Mouse (Mus musculus): Measurements from ENCODE around the gene Kank3. TPM values are rescaled to one million over a fixed set of nuclear protein-coding genes. Genes with fewer than 3 reads are reported as not detected.

The Kank3 gene
- polyA plus RNA-seq (2012; rRNA removed), result 26.6 and 36.0 TPM in 2 replicates

DNA sequence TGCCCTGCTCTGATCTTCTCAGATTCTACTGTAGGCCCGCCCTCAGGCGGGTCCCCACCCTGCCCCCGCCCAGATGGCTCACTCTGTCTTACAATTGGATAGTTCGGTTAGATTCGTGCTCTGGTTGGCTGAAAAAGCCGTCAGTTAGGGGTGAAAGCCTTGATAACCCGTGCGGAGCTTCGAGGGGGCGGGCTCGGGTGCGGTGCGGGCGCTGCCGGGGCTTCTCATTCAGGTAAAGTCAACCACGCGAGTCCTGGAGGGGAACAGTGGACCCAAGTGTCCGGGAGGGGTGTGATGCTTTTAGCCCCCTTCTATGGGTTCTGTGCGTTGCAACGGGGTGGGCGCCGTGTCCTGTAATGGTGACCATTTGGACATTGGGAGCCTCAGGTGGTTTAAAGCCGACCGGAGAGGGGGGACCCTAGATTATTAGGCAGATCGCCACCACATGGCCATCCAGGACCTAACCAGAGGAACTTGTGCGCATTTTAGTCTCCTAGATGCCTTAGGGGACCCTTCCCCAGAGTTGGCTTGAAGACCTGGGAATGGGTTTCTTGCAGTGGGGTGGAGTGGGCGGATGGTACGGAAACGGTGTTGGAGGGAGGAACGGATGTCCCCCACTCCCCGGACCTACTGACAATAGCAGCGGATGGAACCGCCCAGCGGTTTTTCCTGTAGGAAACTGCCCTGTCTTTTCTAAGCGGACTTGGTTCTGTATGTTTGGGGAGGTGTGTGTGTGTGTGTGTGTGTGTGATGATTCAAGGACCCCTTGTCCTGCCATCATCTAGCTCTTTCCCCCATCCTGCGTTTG lies at the start of gene Kank3:
Kank3 (plus strand) TSS at position 186 of the 808 bp plus-strand sequence.

DNA sequence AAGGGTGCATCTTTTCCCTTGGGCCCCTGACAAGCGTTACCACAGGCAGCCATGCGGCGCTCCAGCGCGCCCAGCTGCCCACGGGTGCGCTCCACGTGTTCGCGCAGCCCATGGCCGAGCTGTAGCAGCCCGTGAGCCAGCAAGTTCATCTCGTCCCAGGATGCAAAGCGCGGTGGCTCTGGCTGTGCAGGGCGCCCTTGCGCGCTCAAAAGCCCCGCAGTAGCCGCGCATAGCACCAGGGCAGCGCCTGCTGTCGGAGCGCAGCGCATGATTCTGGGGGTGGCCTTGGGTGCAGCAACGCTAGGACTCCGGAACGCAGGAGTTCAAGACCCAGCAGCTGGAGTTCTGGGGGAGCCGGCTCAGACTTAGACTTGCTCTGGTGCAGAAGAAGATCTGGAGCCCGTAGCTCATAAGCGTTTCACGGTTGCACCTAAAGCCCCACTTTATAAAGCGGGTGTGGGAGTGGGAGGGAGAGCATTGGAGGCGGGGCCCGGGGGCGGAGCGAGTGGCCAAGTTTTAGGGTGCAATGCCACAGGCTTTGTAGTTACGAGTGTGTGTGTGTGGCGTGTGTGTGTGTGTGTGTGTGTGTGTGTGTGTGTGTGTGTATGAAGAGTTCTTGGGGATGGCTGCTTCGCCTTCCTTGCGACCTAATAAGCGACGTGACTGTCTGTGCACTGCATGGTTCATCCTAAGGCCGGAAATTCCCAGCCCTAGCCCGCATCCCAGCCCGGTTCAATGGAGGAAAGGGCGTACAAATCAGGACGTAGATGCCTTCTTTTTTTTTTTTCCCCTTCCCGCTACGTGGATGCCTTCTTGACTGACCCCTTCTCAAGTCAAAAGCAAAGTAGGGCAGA lies 29.0 kb upstream of the Kank3 start, which contains the start of gene Angptl4:
Angptl4 (minus strand) TSS at position 707 of the 854 bp plus-strand sequence.

DNA sequence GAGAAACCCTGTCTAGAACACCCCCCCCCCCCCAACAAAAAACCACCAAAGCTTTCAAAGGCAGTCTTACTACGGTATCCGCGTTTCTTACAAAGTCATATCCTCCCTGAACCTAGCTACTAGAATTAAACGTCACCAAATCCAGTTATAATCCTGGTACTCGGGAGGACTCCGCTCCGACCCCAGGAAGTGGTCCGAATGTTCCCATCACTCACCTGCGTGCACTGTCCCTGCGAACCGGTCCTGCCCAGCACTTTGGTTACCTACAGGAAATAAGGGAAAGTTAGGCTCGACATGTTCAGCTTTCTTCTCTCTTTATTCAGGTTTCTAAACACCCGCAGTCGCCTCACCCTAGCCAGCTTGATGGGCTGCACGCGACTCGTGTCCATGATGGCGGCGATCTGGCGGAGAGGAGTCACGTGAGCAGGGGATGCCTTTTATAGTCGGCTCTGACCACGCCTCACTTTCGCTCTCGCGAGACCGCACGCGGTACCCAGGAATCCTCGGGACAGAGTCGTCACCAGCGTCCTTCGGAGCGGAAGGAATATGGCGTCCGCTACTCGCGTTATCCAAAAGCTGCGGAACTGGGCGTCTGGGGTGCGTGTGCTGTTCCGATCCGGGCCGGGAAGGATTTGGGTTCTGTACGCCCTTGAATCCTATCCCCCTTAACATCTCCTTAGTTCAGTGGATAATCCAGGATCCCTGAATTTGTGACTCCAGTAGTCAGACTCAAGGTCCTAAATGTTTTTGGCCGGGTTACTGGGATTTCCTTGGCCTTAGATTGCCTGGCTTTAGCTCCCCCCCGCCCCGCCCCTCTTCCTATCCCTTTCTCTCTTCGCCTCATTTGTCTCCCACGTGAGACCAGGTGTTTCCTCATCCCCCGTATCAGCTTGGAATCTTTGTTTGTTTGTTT lies 14.0 kb downstream of the Kank3 start, which contains the start of the genes Rps28 and Ndufa7:
Rps28 (minus strand) TSS at position 479 of the 913 bp plus-strand sequence.
Ndufa7 (plus strand) TSS at position 489 of the 913 bp plus-strand sequence.

DNA sequence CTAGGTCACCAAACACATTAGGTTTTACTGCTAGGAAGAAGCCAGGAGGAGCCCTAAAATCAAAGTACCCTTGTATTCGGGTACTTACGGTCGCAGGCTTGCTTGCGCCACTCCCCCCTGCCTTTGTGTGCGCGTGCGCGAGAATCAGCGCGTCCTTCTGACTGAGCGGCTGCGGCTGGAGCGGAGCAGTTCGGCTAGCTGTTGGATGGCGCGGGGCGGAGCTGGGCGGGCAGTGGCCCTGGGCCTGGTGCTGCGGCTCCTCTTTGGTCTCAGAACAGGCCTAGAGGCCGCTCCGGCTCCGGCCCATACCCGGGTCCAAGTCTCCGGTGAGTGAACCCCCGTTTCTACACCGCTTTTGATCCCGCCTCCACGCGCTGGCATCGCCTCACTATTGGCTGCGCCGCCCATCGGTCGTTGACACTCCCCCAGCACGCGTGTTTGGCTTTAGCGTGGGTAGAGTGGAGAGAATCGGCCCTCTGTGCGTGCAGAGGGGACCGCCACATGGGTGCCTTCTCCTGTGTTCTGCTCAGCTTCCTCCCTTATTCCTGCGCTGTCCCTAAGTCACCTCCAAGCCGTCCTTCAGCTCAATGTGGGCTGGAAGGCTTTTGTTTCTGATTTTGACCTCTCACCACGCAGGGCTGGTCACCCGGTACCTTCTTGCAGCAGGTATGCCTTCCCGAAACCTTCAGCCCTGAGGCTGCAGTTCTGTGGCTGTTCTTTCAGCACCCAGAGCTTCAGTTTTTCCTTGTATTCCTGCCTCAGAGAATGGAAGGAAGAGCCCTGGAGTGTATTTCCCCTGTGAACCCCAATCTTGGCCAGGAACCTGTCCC lies 32.9 kb downstream of the Kank3 start, which contains the start of gene Cd320:
Cd320 (plus strand) TSS at position 126 of the 830 bp plus-strand sequence.

Other genes starting within 250 kb of the Kank3 start
- 46.5 and 72.9 TPM in 2 replicates for gene Zfp414, start 181.4 kb upstream of the Kank3 start, polyA plus RNA-seq (2012; rRNA removed)
- 0.60 and 0.77 TPM in 2 replicates for gene Pram1, start 172.5 kb upstream of the Kank3 start, polyA plus RNA-seq (2012; rRNA removed)
- 448 and 832 TPM in 2 replicates for gene Hnrnpm, start 123.7 kb upstream of the Kank3 start, polyA plus RNA-seq (2012; rRNA removed)
- 35.1 and 48.1 TPM in 2 replicates for gene March2, start 91.8 kb upstream of the Kank3 start, polyA plus RNA-seq (2012; rRNA removed)
- gene Rab11b, start 50.0 kb upstream of the Kank3 start, polyA plus RNA-seq (2012; rRNA removed), result 229 and 347 TPM in 2 replicates
- 9.9 and 15.8 TPM in 2 replicates for gene Angptl4, start 28.7 kb upstream of the Kank3 start, polyA plus RNA-seq (2012; rRNA removed)
- 1,507 and 1,646 TPM in 2 replicates for gene Rps28, start 14.0 kb downstream of the Kank3 start, polyA plus RNA-seq (2012; rRNA removed)
- gene Ndufa7, start 14.1 kb downstream of the Kank3 start, polyA plus RNA-seq (2012; rRNA removed), result 204 and 305 TPM in 2 replicates
- gene Cd320, start 32.6 kb downstream of the Kank3 start, polyA plus RNA-seq (2012; rRNA removed), result 44.5 and 53.5 TPM in 2 replicates
- gene Gm7029, start 63.3 kb downstream of the Kank3 start, polyA plus RNA-seq (2012; rRNA removed), result not detected in 2 replicates
- 69.2 and 101 TPM in 2 replicates for gene Kifc1, start 80.1 kb downstream of the Kank3 start, polyA plus RNA-seq (2012; rRNA removed)
- 0.31 and 0.34 TPM in 2 replicates for gene Platr17, start 94.6 kb downstream of the Kank3 start, polyA plus RNA-seq (2012; rRNA removed)
- gene Daxx, start 98.9 kb downstream of the Kank3 start, polyA plus RNA-seq (2012; rRNA removed), result 44.9 and 59.5 TPM in 2 replicates
- 10.9 and 14.0 TPM in 2 replicates for gene Tapbp, start 105.4 kb downstream of the Kank3 start, polyA plus RNA-seq (2012; rRNA removed)
- gene Zbtb22, start 105.4 kb downstream of the Kank3 start, polyA plus RNA-seq (2012; rRNA removed), result 29.6 and 32.9 TPM in 2 replicates
- 130 and 228 TPM in 2 replicates for gene Rgl2, start 119.0 kb downstream of the Kank3 start, polyA plus RNA-seq (2012; rRNA removed)
- 119 and 140 TPM in 2 replicates for gene Pfdn6, start 129.8 kb downstream of the Kank3 start, polyA plus RNA-seq (2012; rRNA removed)
- 32.1 and 46.5 TPM in 2 replicates for gene Wdr46, start 130.1 kb downstream of the Kank3 start, polyA plus RNA-seq (2012; rRNA removed)
- 4.3 and 4.7 TPM in 2 replicates for gene B3galt4, start 141.0 kb downstream of the Kank3 start, polyA plus RNA-seq (2012; rRNA removed)
- 44.6 and 48.5 TPM in 2 replicates for gene Vps52, start 145.3 kb downstream of the Kank3 start, polyA plus RNA-seq (2012; rRNA removed)
- 1,239 and 1,610 TPM in 2 replicates for gene Rps18, start 145.5 kb downstream of the Kank3 start, polyA plus RNA-seq (2012; rRNA removed)
- gene H2-K1, start 189.8 kb downstream of the Kank3 start, polyA plus RNA-seq (2012; rRNA removed), result 26.7 and 37.4 TPM in 2 replicates
- 55.3 and 116 TPM in 2 replicates for gene Ring1, start 214.2 kb downstream of the Kank3 start, polyA plus RNA-seq (2012; rRNA removed)
- gene H2-Ke6, start 217.5 kb downstream of the Kank3 start, polyA plus RNA-seq (2012; rRNA removed), result 96.6 and 160 TPM in 2 replicates
- 118 and 126 TPM in 2 replicates for gene Slc39a7, start 221.2 kb downstream of the Kank3 start, polyA plus RNA-seq (2012; rRNA removed)
- gene Rxrb, start 221.3 kb downstream of the Kank3 start, polyA plus RNA-seq (2012; rRNA removed), result 70.8 and 149 TPM in 2 replicates
- 7.9 and 11.4 TPM in 2 replicates for gene Col11a2, start 228.9 kb downstream of the Kank3 start, polyA plus RNA-seq (2012; rRNA removed)